ENCODE assay signal across 13 mouse cellular contexts in the genomic region with DNA sequence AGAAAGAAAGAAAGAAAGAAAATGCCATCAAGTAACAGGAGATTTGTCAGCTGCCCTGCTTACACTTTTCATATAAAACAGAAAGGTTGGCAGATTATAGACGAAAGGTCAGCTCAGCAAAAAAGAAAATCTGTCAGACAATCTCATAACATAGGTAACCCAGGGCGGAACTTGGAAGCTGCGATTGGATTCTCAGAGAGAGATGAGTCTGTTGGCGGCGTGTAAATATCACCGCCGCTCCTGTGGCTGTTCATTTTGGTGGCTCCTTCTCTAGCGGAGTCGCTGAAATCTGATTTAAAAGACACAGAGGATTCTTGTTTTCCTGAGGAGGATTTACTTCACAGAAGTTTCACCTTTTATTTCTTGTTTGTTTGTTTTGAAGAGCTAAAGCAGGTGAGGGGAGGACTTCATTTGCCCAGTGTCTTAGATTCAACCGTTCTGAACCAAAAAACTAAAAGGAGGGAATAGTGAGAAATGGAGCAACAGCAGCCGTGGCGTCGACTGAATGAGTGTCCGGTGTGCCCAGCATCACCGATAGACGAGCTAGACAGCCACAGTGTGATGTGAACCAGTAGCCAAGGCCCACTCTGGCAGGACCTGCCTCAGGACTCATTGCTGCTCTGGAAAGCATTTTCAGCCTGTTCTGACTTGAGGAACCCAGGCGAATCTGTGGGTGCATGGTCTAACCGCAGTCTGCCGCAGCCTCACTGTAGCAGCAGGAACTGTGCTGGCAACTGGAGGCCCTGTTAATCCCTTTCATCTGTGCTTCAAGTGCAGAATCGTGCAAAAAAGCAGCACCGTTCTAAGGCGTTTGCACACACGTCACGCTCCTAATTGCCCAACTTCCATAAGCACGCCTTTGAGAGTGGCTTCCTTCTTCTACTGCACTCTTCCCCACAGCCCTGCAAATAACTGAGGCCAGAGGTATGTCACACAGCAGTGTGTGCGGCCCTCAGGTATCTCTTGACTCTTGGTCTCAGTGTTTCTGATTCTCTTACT.
A peak's percentile ranks its signal among the peaks of the same experiment; 100 is the strongest.
DNase-seq lines count a peak whose midpoint lies in the region; ATAC-seq and TF ChIP-seq lines count a peak whose summit lies in the region.
"Had no signal": no experiment of that assay in that cellular context is flagged by ENCODE, and none has a peak within 500 bp of the region (broad histone marks: within the 10 kb centered on the region; RNA-seq: fewer than 3 reads in every experiment).

No protein-coding gene starts in this region.

- H3K27ac ChIP-seq in hindbrain, embryonic 14.5 days = peak overlapping the region; percentile 18
- H3K27ac ChIP-seq in hindbrain, postnatal 0 days = no peak overlapping the region; the same call in 1 of the 2 replicates
- H3K27ac ChIP-seq in limb, embryonic 12.5 days = peak overlapping the region; percentile 62
- peak overlapping the region; percentile 67 for H3K27ac ChIP-seq in neural tube, embryonic 15.5 days (replicated peaks)
- H3K27ac ChIP-seq in intestine, embryonic 15.5 days = no peak overlapping the region
- H3K27ac ChIP-seq: liver, embryonic 14.5 days had no signal

- no peak for TF ChIP-seq CTCF in hindbrain, postnatal 0 days (IDR thresholded peaks at IDR 0.05; ENCODE audit: low read depth)

- H3K9ac ChIP-seq in hindbrain, embryonic 14.5 days = 0 out of 2 replicates have a peak overlapping the region, but pooled peaks have one; percentile 20
- no peak overlapping the region for H3K9ac ChIP-seq in hindbrain, postnatal 0 days (replicated peaks; ENCODE audit: low read length)
- H3K9ac ChIP-seq in limb, embryonic 12.5 days (replicated peaks) = 0 out of 2 replicates have a peak overlapping the region, but pooled peaks have one; percentile 18
- no peak overlapping the region for H3K9ac ChIP-seq in neural tube, embryonic 15.5 days (replicated peaks)
- H3K9ac ChIP-seq in intestine, embryonic 15.5 days = no peak overlapping the region
- H3K9ac ChIP-seq: heart, embryonic 12.5 days; liver, embryonic 14.5 days had no signal

- H3K9me3 ChIP-seq in hindbrain, embryonic 14.5 days (ENCODE audit: control insufficient read depth, low read length) = no peaks in the 10 kb centered on the region
- H3K9me3 ChIP-seq in hindbrain, postnatal 0 days (ENCODE audit: low read length) = no peaks in the 10 kb centered on the region
- H3K9me3 ChIP-seq in limb, embryonic 12.5 days = no peaks in the 10 kb centered on the region
- no peaks in the 10 kb centered on the region for H3K9me3 ChIP-seq in neural tube, embryonic 15.5 days (replicated peaks)
- no peaks in the 10 kb centered on the region for H3K9me3 ChIP-seq in intestine, embryonic 15.5 days
- H3K9me3 ChIP-seq: heart, embryonic 12.5 days had no signal

- 72% methylated on average over 26 of the region's 26 CpGs for WGBS in hindbrain, embryonic 14.5 days
- WGBS in hindbrain, postnatal 0 days = 68% methylated on average over 26 of the region's 26 CpGs
- WGBS in limb, embryonic 12.5 days = 62% methylated on average over 26 of the region's 26 CpGs
- 72% methylated on average over 26 of the region's 26 CpGs for WGBS in neural tube, embryonic 15.5 days
- WGBS in intestine, embryonic 15.5 days = 84% methylated on average over 26 of the region's 26 CpGs

- no peak overlapping the region for H3K4me3 ChIP-seq in hindbrain, embryonic 14.5 days (replicated peaks; ENCODE audit: low read length)
- H3K4me3 ChIP-seq in hindbrain, postnatal 0 days (ENCODE audit: low read length) = no peak overlapping the region
- H3K4me3 ChIP-seq in limb, embryonic 12.5 days (replicated peaks) = no peak overlapping the region
- H3K4me3 ChIP-seq in neural tube, embryonic 15.5 days (replicated peaks) = no peak overlapping the region
- no peak overlapping the region for H3K4me3 ChIP-seq in intestine, embryonic 15.5 days (replicated peaks)
- H3K4me3 ChIP-seq: heart, embryonic 12.5 days had no signal

- H3K4me1 ChIP-seq in hindbrain, embryonic 14.5 days (replicated peaks; ENCODE audit: control insufficient read depth, insufficient read depth, low read length) = peaks cover 19% of the 10 kb centered on the region; the same call in 1 of the 2 replicates
- no peaks in the 10 kb centered on the region for H3K4me1 ChIP-seq in hindbrain, postnatal 0 days (ENCODE audit: insufficient read depth, low read length)
- peaks cover 36% of the 10 kb centered on the region for H3K4me1 ChIP-seq in limb, embryonic 12.5 days (replicated peaks)
- peaks cover 15% of the 10 kb centered on the region for H3K4me1 ChIP-seq in neural tube, embryonic 15.5 days
- H3K4me1 ChIP-seq in intestine, embryonic 15.5 days (replicated peaks) = no peaks in the 10 kb centered on the region

- H3K27me3 ChIP-seq in hindbrain, embryonic 14.5 days (ENCODE audit: control insufficient read depth, insufficient read depth, low read length) = no peaks in the 10 kb centered on the region
- H3K27me3 ChIP-seq in hindbrain, postnatal 0 days (ENCODE audit: insufficient read depth, low read length) = no peaks in the 10 kb centered on the region
- H3K27me3 ChIP-seq in limb, embryonic 12.5 days = 0 out of 2 replicates have a peak, but pooled peaks cover 3% of the 10 kb centered on the region
- H3K27me3 ChIP-seq in neural tube, embryonic 15.5 days (replicated peaks) = no peaks in the 10 kb centered on the region
- no peaks in the 10 kb centered on the region for H3K27me3 ChIP-seq in intestine, embryonic 15.5 days (replicated peaks)
- H3K27me3 ChIP-seq: heart, embryonic 12.5 days had no signal

- no peak overlapping the region for H3K4me2 ChIP-seq in hindbrain, embryonic 14.5 days (replicated peaks)
- no peak overlapping the region for H3K4me2 ChIP-seq in hindbrain, postnatal 0 days (ENCODE audit: low read depth, low read length)
- 0 out of 2 replicates have a peak overlapping the region, but pooled peaks have one; percentile 8 for H3K4me2 ChIP-seq in limb, embryonic 12.5 days
- H3K4me2 ChIP-seq in neural tube, embryonic 15.5 days = no peak overlapping the region
- H3K4me2 ChIP-seq in intestine, embryonic 15.5 days (replicated peaks) = no peak overlapping the region
- H3K4me2 ChIP-seq: heart, embryonic 12.5 days had no signal

- peaks cover 6% of the 10 kb centered on the region; the same call in 1 of the 2 replicates for H3K36me3 ChIP-seq in hindbrain, embryonic 14.5 days (replicated peaks; ENCODE audit: control insufficient read depth, insufficient read depth)
- H3K36me3 ChIP-seq in hindbrain, postnatal 0 days (ENCODE audit: insufficient read depth, low read length) = no peaks in the 10 kb centered on the region
- 0 out of 2 replicates have a peak, but pooled peaks cover 9% of the 10 kb centered on the region for H3K36me3 ChIP-seq in limb, embryonic 12.5 days
- peaks cover 11% of the 10 kb centered on the region; the same call in 1 of the 2 replicates for H3K36me3 ChIP-seq in neural tube, embryonic 15.5 days
- H3K36me3 ChIP-seq in intestine, embryonic 15.5 days = no peaks in the 10 kb centered on the region

- DNase-seq in hindbrain, embryonic 14.5 days (ENCODE audit: low spot score) = no peak
- DNase-seq in hindbrain, postnatal 0 days (ENCODE audit: low spot score) = no peak
- peak; percentile 48 to 49 for DNase-seq in right cerebral cortex, postnatal 10 days (ENCODE audit: low spot score in 2 of 2)
- no peak for DNase-seq in right cerebral cortex, postnatal 14 days
- DNase-seq in embryo, embryonic 10.5 days (ENCODE audit: low spot score) = no peak
- DNase-seq: kidney, postnatal 4 days; thymus, postnatal 14 days had no signal

- ATAC-seq in hindbrain, embryonic 14.5 days (ENCODE audit: low FRiP score) = no peak
- no peak for ATAC-seq in hindbrain, postnatal 0 days
- peak; percentile 39; the same call in 1 of the 2 replicates for ATAC-seq in limb, embryonic 12.5 days (ENCODE audit: insufficient number of reproducible peaks, insufficient read depth, low FRiP score, low TSS enrichment, low read depth)
- ATAC-seq in neural tube, embryonic 15.5 days (ENCODE audit: low FRiP score) = peak; percentile 37; the same call in 1 of the 2 replicates
- ATAC-seq in intestine, embryonic 15.5 days = no peak
- ATAC-seq: inflammation-experienced regulatory T-cells, adult 6 months had no signal

Comparison
In these comparisons a context has a peak if more than half of its experiments do, and no peak if none do; other contexts are left out.
1. DNase-seq: peak in right cerebral cortex, postnatal 10 days (2 of 2); none in hindbrain, embryonic 14.5 days (single experiment), hindbrain, postnatal 0 days (single experiment), right cerebral cortex, postnatal 14 days (single experiment) and embryo, embryonic 10.5 days (single experiment).
2. H3K27ac ChIP-seq: peak in hindbrain, embryonic 14.5 days (single experiment), limb, embryonic 12.5 days (single experiment) and neural tube, embryonic 15.5 days (single experiment); none in hindbrain, postnatal 0 days (single experiment) and intestine, embryonic 15.5 days (single experiment).
3. H3K9ac ChIP-seq: peak in hindbrain, embryonic 14.5 days (single experiment) and limb, embryonic 12.5 days (single experiment); none in hindbrain, postnatal 0 days (single experiment), neural tube, embryonic 15.5 days (single experiment) and intestine, embryonic 15.5 days (single experiment).
4. ATAC-seq: peak in limb, embryonic 12.5 days (single experiment) and neural tube, embryonic 15.5 days (single experiment); none in hindbrain, embryonic 14.5 days (single experiment), hindbrain, postnatal 0 days (single experiment) and intestine, embryonic 15.5 days (single experiment).